Mouse (Mus musculus) neutrophil, adult 83 days (primary cell): ENCODE data around the gene Rab39b. TPM values are rescaled to one million over a fixed set of nuclear protein-coding genes. Genes with fewer than 3 reads are reported as not detected.

ENCODE experiments used
- total RNA-seq, 2 experiments: library from RNA; stranded (reverse); gene quantifications; one replicate each; pipeline ENCODE4 v1.2.4; 2023

Rab39b gene
- total RNA-seq: not detected

GRCm38 (mm10) chrX:75577582-75578324 is at the start of gene Rab39b:
Gene Rab39b (minus strand): TSS chrX:75578231.

Other genes starting within 250 kb of the Rab39b start
- gene Fundc2, start 195.8 kb downstream of the Rab39b start, total RNA-seq: 10 to 100 TPM in 1 of 2 experiments, 1 to 10 TPM in 1; 9.0 to 10.2 TPM
- gene F8, start 195.6 kb downstream of the Rab39b start, total RNA-seq: under 1 TPM; 0.18 to 0.44 TPM
- gene Cmc4, start 161.6 kb downstream of the Rab39b start, total RNA-seq: 1 to 10 TPM; 5.5 to 7.0 TPM
- 1 to 10 TPM; 3.6 to 5.2 TPM for gene Mtcp1, start 161.6 kb downstream of the Rab39b start, total RNA-seq
- gene Brcc3, start 161.6 kb downstream of the Rab39b start, total RNA-seq: 10 to 100 TPM; 15.1 to 17.3 TPM
- gene Vbp1, start 63.9 kb downstream of the Rab39b start, total RNA-seq: 10 to 100 TPM; 39.9 to 41.4 TPM